ENCODE assay signal across 9 mouse cellular contexts in genomic region chr6:94466508-94467205, GRCm38 (mm10). TPM values are rescaled to one million over a fixed set of nuclear protein-coding genes. Genes with fewer than 3 reads are reported as not detected.
DNase-seq lines count a peak whose midpoint lies in the region; ATAC-seq lines count a peak whose summit lies in the region.
"Had no signal": no experiment of that assay in that cellular context is flagged by ENCODE, and none has a peak within 500 bp of the region (broad histone marks: within the 10 kb centered on the region; RNA-seq: fewer than 3 reads in every experiment).

No protein-coding gene starts in this region.

- no peak overlapping the region for H3K4me3 ChIP-seq in heart, embryonic 12.5 days
- H3K4me3 ChIP-seq: neural tube, embryonic 13.5 days had no signal

- H3K27me3 ChIP-seq in heart, embryonic 12.5 days (replicated peaks): no peaks in the 10 kb centered on the region
- H3K27me3 ChIP-seq: neural tube, embryonic 13.5 days had no signal

- intact Hi-C loops in heart, postnatal 25 days (cut with DNase I): loop anchor here (10.0 kb wide), 2 partner anchors 182 to 1682 kb away; partner anchors contain the start of gene Magi1

- no peak for ATAC-seq in heart, embryonic 12.5 days (ENCODE audit: insufficient number of reproducible peaks, low FRiP score)
- no peak for ATAC-seq in activated CD4-positive, CD25-positive, alpha-beta regulatory T cell, adult 4 months

- H3K4me2 ChIP-seq in heart, embryonic 12.5 days: no peak overlapping the region
- H3K4me2 ChIP-seq: neural tube, embryonic 13.5 days had no signal

- H3K9me3 ChIP-seq in heart, embryonic 12.5 days (replicated peaks): no peaks in the 10 kb centered on the region
- H3K9me3 ChIP-seq: neural tube, embryonic 13.5 days had no signal

- H3K27ac ChIP-seq in heart, embryonic 12.5 days (ENCODE audit: poor library complexity, severe bottlenecking): peak overlapping the region; percentile 60; the same call in 1 of the 2 replicates
- H3K27ac ChIP-seq: neural tube, embryonic 13.5 days had no signal

- peak; percentile 56 for DNase-seq in heart, adult 11 months
- no peak for DNase-seq in heart, postnatal 25 days (ENCODE audit: low spot score)
- DNase-seq in spleen, adult 12 weeks (ENCODE audit: low spot score): peak; percentile 24
- no peak for DNase-seq in spleen, postnatal 36 days (ENCODE audit: low spot score in 2 of 2)
- DNase-seq in retina, embryonic 14.5 days (ENCODE audit: low spot score): peak; percentile 38
- no peak for DNase-seq in gastrocnemius, postnatal 25 days

- H3K9ac ChIP-seq in heart, embryonic 12.5 days: no peak overlapping the region
- H3K9ac ChIP-seq: neural tube, embryonic 13.5 days had no signal

- H3K4me1 ChIP-seq in heart, embryonic 12.5 days (replicated peaks): peaks cover 20% of the 10 kb centered on the region

- no peaks in the 10 kb centered on the region for H3K36me3 ChIP-seq in heart, embryonic 12.5 days
- H3K36me3 ChIP-seq: neural tube, embryonic 13.5 days had no signal

- WGBS in heart, embryonic 12.5 days: 23% methylated on average over 5 of the region's 5 CpGs

RNA-seq across cellular contexts. Expression of gene Slc25a26, which starts 33.5 kb away (rescaled TPM):
- 10 to 100 TPM; 15.9 to 18.2 TPM for total RNA-seq in heart, postnatal 25 days (2021)
- 11.6 and 13.9 TPM in 2 replicates for polyA plus RNA-seq in heart, embryonic 12.5 days (2016; fragmentation: Nextera tagmentation; extraction: Ambion mirVana)
- 1 to 10 TPM; 2.6 to 3.8 TPM for polyA plus RNA-seq in activated CD4-positive, CD25-positive, alpha-beta regulatory T cell, adult 4 months (2017; shearing (Covaris generic))
- total RNA-seq in gastrocnemius, postnatal 25 days (2021): 10 to 100 TPM; 13.3 to 16.1 TPM

Comparison
In these comparisons a context has a peak if more than half of its experiments do, and no peak if none do; other contexts are left out.
1. DNase-seq: peak in heart, adult 11 months (single experiment), spleen, adult 12 weeks (single experiment) and retina, embryonic 14.5 days (single experiment); none in heart, postnatal 25 days (single experiment), spleen, postnatal 36 days (0 of 2) and gastrocnemius, postnatal 25 days (single experiment).